Mouse (Mus musculus): ENCODE results near the gene Oas1a. TPM values are rescaled to one million over a fixed set of nuclear protein-coding genes. Genes with fewer than 3 reads are reported as not detected.

Oas1a gene
- polyA plus RNA-seq, 1 experiment from 2014 or later, result 1.2 TPM

- Histone ChIP-seq H3K36me3 (no peaks in the 10 kb centered on the region), H3K27me3 (no peaks in the 10 kb centered on the region), H3K4me2 (no peak overlapping the region), H3K9ac (no peak overlapping the region), H3K27ac (no peak overlapping the region), H3K4me3 (no peak overlapping the region), H3K9me3 (no peaks in the 10 kb centered on the region), H3K4me1 (no peaks in the 10 kb centered on the region)
- 48% methylated on average over 3 of the region's 3 CpGs for WGBS
- ATAC-seq (ENCODE audit: insufficient number of reproducible peaks, insufficient read depth, low FRiP score, low TSS enrichment, low read depth), result no peak
Measured at GRCm38 (mm10) chr5:120870081-120870480, 37.2 kb downstream of the Oas1a start.

GRCm38 (mm10) chr5:120869436-120870015, 37.8 kb downstream of the Oas1a start:
- no peaks in the 10 kb centered on the region for H3K4me1 ChIP-seq
- no peaks in the 10 kb centered on the region for H3K36me3 ChIP-seq
- H3K27me3 ChIP-seq, result no peaks in the 10 kb centered on the region
- no peak for ATAC-seq (ENCODE audit: insufficient number of reproducible peaks, insufficient read depth, low FRiP score, low TSS enrichment, low read depth)
- H3K4me3 ChIP-seq, result no peak overlapping the region
- H3K9me3 ChIP-seq, result no peaks in the 10 kb centered on the region
- H3K27ac ChIP-seq, result no peak overlapping the region
- 84% methylated on average over 7 of the region's 7 CpGs for WGBS
- no peak overlapping the region for H3K9ac ChIP-seq
- no peak overlapping the region for H3K4me2 ChIP-seq

- WGBS, result 60% methylated on average over 3 of the region's 3 CpGs
- no peak overlapping the region for H3K9ac ChIP-seq
- H3K27me3 ChIP-seq, result no peaks in the 10 kb centered on the region
- no peak for ATAC-seq (ENCODE audit: insufficient number of reproducible peaks, insufficient read depth, low FRiP score, low TSS enrichment, low read depth)
- H3K36me3 ChIP-seq, result no peaks in the 10 kb centered on the region
- no peak overlapping the region for H3K4me2 ChIP-seq
- no peak overlapping the region for H3K4me3 ChIP-seq
- no peaks in the 10 kb centered on the region for H3K9me3 ChIP-seq
- H3K4me1 ChIP-seq, result no peaks in the 10 kb centered on the region
- H3K27ac ChIP-seq, result no peak overlapping the region
Measured at GRCm38 (mm10) chr5:120865336-120865860, 41.9 kb downstream of the Oas1a start.

GRCm38 (mm10) chr5:120861121-120861520, 46.2 kb downstream of the Oas1a start, which contains the start of gene Oas1h:
Gene Oas1h, plus strand, starts transcription at chr5:120861421.
- no peak within 1 kb of the TSS for H3K9ac ChIP-seq
- no peak within 1 kb of the TSS for H3K4me3 ChIP-seq
- no peak for ATAC-seq (ENCODE audit: insufficient number of reproducible peaks, insufficient read depth, low FRiP score, low TSS enrichment, low read depth)
- no peak within 1 kb of the TSS for H3K27ac ChIP-seq
- no peaks in the 10 kb centered on the region for H3K9me3 ChIP-seq
- no peaks in the 10 kb centered on the region for H3K4me1 ChIP-seq
- WGBS, result 50% methylated on average over 4 of the region's 4 CpGs
- H3K36me3 ChIP-seq, result no peaks in the 10 kb centered on the region
- H3K4me2 ChIP-seq, result no peak within 1 kb of the TSS
- no peaks in the 10 kb centered on the region for H3K27me3 ChIP-seq

GRCm38 (mm10) chr5:120859241-120859640, 48.1 kb downstream of the Oas1a start:
- Histone ChIP-seq H3K27me3 (no peaks in the 10 kb centered on the region), H3K4me3 (no peak overlapping the region), H3K9ac (no peak overlapping the region), H3K9me3 (peaks cover 9% of the 10 kb centered on the region; the same call in 1 of the 2 replicates), H3K27ac (no peak overlapping the region), H3K4me1 (no peaks in the 10 kb centered on the region), H3K4me2 (no peak overlapping the region), H3K36me3 (no peaks in the 10 kb centered on the region)
- 72% methylated on average over 2 of the region's 2 CpGs for WGBS
- ATAC-seq (ENCODE audit: insufficient number of reproducible peaks, insufficient read depth, low FRiP score, low TSS enrichment, low read depth), result no peak

GRCm38 (mm10) chr5:120849601-120850136, 57.7 kb downstream of the Oas1a start:
- Histone ChIP-seq H3K4me1 (0 out of 2 replicates have a peak, but pooled peaks cover 4% of the 10 kb centered on the region), H3K9ac (no peak overlapping the region), H3K9me3 (peaks cover 8% of the 10 kb centered on the region; the same call in 1 of the 2 replicates), H3K27me3 (no peaks in the 10 kb centered on the region), H3K4me3 (no peak overlapping the region), H3K4me2 (no peak overlapping the region), H3K36me3 (no peaks in the 10 kb centered on the region), H3K27ac (no peak overlapping the region)
- no peak for ATAC-seq (ENCODE audit: insufficient number of reproducible peaks, insufficient read depth, low FRiP score, low TSS enrichment, low read depth)
- 62% methylated on average over 3 of the region's 3 CpGs for WGBS

GRCm38 (mm10) chr5:120847067-120847466, 60.3 kb downstream of the Oas1a start, which contains the start of gene Oas1f:
Gene Oas1f, plus strand, starts transcription at chr5:120847367.
- no peaks in the 10 kb centered on the region for H3K27me3 ChIP-seq
- H3K4me1 ChIP-seq, result 0 out of 2 replicates have a peak, but pooled peaks cover 4% of the 10 kb centered on the region
- H3K9ac ChIP-seq, result no peak within 1 kb of the TSS
- H3K4me2 ChIP-seq, result no peak within 1 kb of the TSS
- no peak within 1 kb of the TSS for H3K4me3 ChIP-seq
- no peak within 1 kb of the TSS for H3K27ac ChIP-seq
- WGBS, result 75% methylated on average over 4 of the region's 4 CpGs
- no peaks in the 10 kb centered on the region for H3K36me3 ChIP-seq
- no peak for ATAC-seq (ENCODE audit: insufficient number of reproducible peaks, insufficient read depth, low FRiP score, low TSS enrichment, low read depth)
- no peaks in the 10 kb centered on the region; the same call in 1 of the 2 replicates for H3K9me3 ChIP-seq

Small RNA genes lying within 50 kb of the gene (microRNA-seq; reads per million reads assigned to microRNA genes)
- not detected for gene Gm22907

Other genes starting within 250 kb of the Oas1a start
- gene Dtx1, start 195.6 kb downstream of the Oas1a start, polyA plus RNA-seq (2015; fragmentation: Nextera tagmentation; extraction: Ambion mirVana), result 6.2 and 7.2 TPM in 2 replicates
- 0.21 and 0.38 TPM in 2 replicates for gene Oas2, start 157.7 kb downstream of the Oas1a start, polyA plus RNA-seq (2015; fragmentation: Nextera tagmentation; extraction: Ambion mirVana)
- 0.11 and 0.25 TPM in 2 replicates for gene Oas3, start 129.9 kb downstream of the Oas1a start, polyA plus RNA-seq (2015; fragmentation: Nextera tagmentation; extraction: Ambion mirVana)
- gene Oas1e, start 112.0 kb downstream of the Oas1a start, polyA plus RNA-seq (2015; fragmentation: Nextera tagmentation; extraction: Ambion mirVana), result not detected in 2 replicates
- 0.32 and 0.46 TPM in 2 replicates for gene Oas1c, start 95.0 kb downstream of the Oas1a start, polyA plus RNA-seq (2015; fragmentation: Nextera tagmentation; extraction: Ambion mirVana)
- gene Oas1f, start 60.2 kb downstream of the Oas1a start, polyA plus RNA-seq (2015; fragmentation: Nextera tagmentation; extraction: Ambion mirVana), result not detected in 2 replicates
- gene Oas1h, start 46.1 kb downstream of the Oas1a start, polyA plus RNA-seq (2015; fragmentation: Nextera tagmentation; extraction: Ambion mirVana), result not detected in 2 replicates
- 0.14 and 0.59 TPM in 2 replicates for gene Oas1g, start 19.9 kb downstream of the Oas1a start, polyA plus RNA-seq (2015; fragmentation: Nextera tagmentation; extraction: Ambion mirVana)
- gene Oas1d, start 7.0 kb upstream of the Oas1a start, polyA plus RNA-seq (2015; fragmentation: Nextera tagmentation; extraction: Ambion mirVana), result not detected in 2 replicates
- 0.15 and 0.19 TPM in 2 replicates for gene Rph3a, start 102.6 kb upstream of the Oas1a start, polyA plus RNA-seq (2015; fragmentation: Nextera tagmentation; extraction: Ambion mirVana)